17 mouse cellular contexts compared by ENCODE assay signal in the genomic region with DNA sequence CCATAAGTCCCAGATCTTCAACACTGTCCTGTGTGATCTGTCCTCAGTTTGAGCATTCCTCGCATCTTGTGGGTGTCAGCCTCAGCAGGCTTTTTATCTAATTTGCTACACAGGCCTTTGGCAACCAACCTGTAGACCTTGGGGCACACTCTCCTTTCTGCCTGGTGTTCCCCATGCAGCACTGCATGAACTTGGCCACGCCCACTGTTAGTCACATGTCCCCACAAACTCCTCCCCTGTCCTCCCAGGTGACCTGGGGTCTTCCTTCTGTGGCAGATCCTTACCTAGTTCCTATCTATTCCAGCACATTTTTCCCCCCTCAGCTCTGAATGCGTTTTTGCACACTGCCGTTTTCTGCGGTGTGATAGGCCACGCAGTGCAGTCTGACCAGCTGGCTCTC. TPM values are rescaled to one million over a fixed set of nuclear protein-coding genes. Genes with fewer than 3 reads are reported as not detected.
"Had no signal": no experiment of that assay in that cellular context is flagged by ENCODE, and none has a peak within 500 bp of the region (broad histone marks: within the 10 kb centered on the region; RNA-seq: fewer than 3 reads in every experiment).

No protein-coding gene starts in this region.

- H3K4me2 ChIP-seq: liver, embryonic 13.5 days; lung, embryonic 15.5 days; midbrain, embryonic 12.5 days; neural tube, embryonic 15.5 days had no signal

- H3K9ac ChIP-seq: liver, embryonic 13.5 days; liver, postnatal 0 days; lung, embryonic 15.5 days; midbrain, embryonic 12.5 days; neural tube, embryonic 15.5 days had no signal

- H3K4me1 ChIP-seq: limb, embryonic 10.5 days; liver, embryonic 13.5 days; midbrain, embryonic 12.5 days had no signal

- H3K4me3 ChIP-seq: layer of hippocampus, adult 2 months; left cerebral cortex, adult 2 months; limb, embryonic 10.5 days; liver, embryonic 13.5 days; lung, embryonic 15.5 days; midbrain, embryonic 12.5 days; myocyte; neural tube, embryonic 15.5 days had no signal

- ATAC-seq: liver, postnatal 0 days had no signal

- H3K27ac ChIP-seq: layer of hippocampus, adult 2 months; left cerebral cortex, adult 2 months; limb, embryonic 10.5 days; liver, embryonic 13.5 days; lung, embryonic 15.5 days; macrophage; midbrain, embryonic 12.5 days; neural tube, embryonic 15.5 days had no signal

- H3K36me3 ChIP-seq: limb, embryonic 10.5 days; liver, embryonic 13.5 days; lung, embryonic 15.5 days; midbrain, embryonic 12.5 days; neural tube, embryonic 15.5 days had no signal

- DNase-seq: kidney, adult 18-20 months; kidney, postnatal 10 days; kidney, postnatal 4 days; liver, embryonic 13.5 days; liver, postnatal 0 days; lung, postnatal 14 days; retina, postnatal 1 day; right cerebral cortex, postnatal 4 days; spleen, adult 18-20 months had no signal

- H3K27me3 ChIP-seq: liver, embryonic 13.5 days; lung, embryonic 15.5 days; midbrain, embryonic 12.5 days; neural tube, embryonic 15.5 days had no signal

- H3K9me3 ChIP-seq: limb, embryonic 10.5 days; liver, embryonic 13.5 days; lung, embryonic 15.5 days; midbrain, embryonic 12.5 days; neural tube, embryonic 15.5 days had no signal

RNA-seq across cellular contexts. Expression of gene Ank3, which starts 55.0 kb away (rescaled TPM):
- polyA plus RNA-seq: macrophage had no signal
